Mouse (Mus musculus) v-Abl transformed pro-B cells (cell line): Measurements from ENCODE around the gene Ccdc32.

Source experiments
- in situ Hi-C, 2 experiments: fragments of 400-800 bp; cut with MboI; formaldehyde crosslinking; loops; one replicate each; pipeline ENCODE4 v1.15.1; 2025; ENCODE audit not compliant: unreplicated experiment in 2 of 2

Ccdc32 gene

DNA sequence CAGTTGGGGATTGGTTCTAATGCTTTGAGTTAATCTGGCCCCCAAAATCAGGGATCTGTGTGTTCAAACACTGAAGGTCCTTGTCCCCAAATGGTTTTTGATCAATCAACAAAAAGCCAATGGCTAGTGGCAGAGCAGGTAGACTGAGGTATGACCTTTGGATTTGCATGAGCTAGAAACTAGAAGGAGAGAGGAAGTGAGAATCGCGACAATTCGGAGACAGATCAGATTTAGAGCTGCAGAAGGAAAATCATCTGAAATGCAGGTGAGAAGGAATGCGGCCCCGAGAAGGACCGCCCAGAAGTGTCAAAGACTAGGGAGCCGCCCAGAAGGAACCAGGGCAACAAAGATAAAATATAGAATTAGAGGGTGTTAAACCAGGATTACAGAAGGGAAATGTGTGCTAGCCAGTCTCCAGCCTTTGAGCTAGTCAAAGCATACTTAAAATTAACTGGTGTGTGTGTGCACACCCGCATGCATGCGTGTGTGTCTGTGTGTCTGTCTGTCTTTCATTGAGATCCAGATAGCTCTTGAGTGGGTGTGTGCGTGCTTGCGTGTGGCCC is 59.5 kb downstream of the Ccdc32 start:
- in situ Hi-C loops = loop anchor here (10.0 kb wide), 1 partner anchor 335 kb away; no protein-coding TSS in a partner anchor
